Mouse (Mus musculus): ENCODE data around the gene Arhgap21. TPM values are rescaled to one million over a fixed set of nuclear protein-coding genes. Genes with fewer than 3 reads are reported as not detected.

Arhgap21 gene
- polyA plus RNA-seq, 1 experiment from 2014 or later, result 19.2 TPM

DNA sequence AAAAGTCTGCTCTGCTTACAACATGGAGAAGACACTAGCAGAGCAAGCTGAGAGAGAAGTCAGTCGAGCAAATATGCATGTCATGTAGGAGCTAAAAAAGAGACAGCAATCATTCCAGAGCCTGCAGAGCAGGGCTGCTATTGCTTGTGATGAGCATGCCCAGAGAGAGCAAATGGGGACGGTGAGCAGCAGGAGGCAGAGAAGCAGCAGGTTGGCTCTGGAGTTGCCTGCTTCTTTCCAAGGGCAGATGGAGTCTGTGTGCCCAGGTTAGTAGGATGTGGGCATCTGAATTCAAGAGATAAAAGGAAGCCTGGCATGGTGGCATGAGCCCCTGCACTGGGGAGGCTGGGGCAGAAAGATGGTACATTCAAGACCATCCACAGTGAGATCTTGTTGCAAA, 6.4 kb downstream of the Arhgap21 start:
- H3K4me1 ChIP-seq (ENCODE audit: control insufficient read depth, insufficient read depth, low read length), result peaks cover 32% of the 10 kb centered on the region
- ATAC-seq (ENCODE audit: insufficient number of reproducible peaks, insufficient read depth, low FRiP score, low read depth), result no peak
- H3K27me3 ChIP-seq (ENCODE audit: control insufficient read depth, insufficient read depth, low read length), result no peaks in the 10 kb centered on the region
- no peak overlapping the region for H3K4me2 ChIP-seq (replicated peaks; ENCODE audit: low read depth, low read length)
- no peaks in the 10 kb centered on the region for H3K9me3 ChIP-seq (ENCODE audit: control insufficient read depth, low read depth, low read length)
- H3K36me3 ChIP-seq (ENCODE audit: control insufficient read depth, insufficient read depth, low read length), result no peaks in the 10 kb centered on the region
- H3K9ac ChIP-seq (replicated peaks; ENCODE audit: low read depth, low read length), result no peak overlapping the region
- H3K4me3 ChIP-seq (ENCODE audit: low read depth, low read length), result no peak overlapping the region
- 40% methylated on average over 2 of the region's 2 CpGs for WGBS
- no peak overlapping the region for H3K27ac ChIP-seq (ENCODE audit: low read length)

DNA sequence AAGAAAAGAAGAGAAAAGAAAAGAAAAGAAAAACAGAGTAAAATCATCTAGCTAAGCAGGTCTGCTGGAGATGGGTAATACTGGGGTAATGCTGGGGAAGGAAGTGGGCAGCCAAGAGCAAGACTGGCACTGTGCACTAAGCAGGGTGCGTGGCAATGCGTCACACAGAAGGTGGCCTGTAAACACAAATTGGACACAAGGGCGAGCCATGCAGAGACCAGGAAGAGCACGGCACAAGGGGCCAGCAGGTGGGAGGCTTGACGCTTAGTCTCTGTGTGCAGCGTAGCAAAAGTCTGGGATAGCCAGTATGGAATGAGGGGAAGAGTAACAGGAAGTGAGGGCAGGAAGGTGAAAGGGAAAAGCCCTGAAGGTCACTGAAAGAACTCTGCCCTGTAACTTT, 6.9 kb downstream of the Arhgap21 start:
- H3K9me3 ChIP-seq (ENCODE audit: control insufficient read depth, low read depth, low read length), result no peaks in the 10 kb centered on the region
- no peak overlapping the region for H3K4me2 ChIP-seq (replicated peaks; ENCODE audit: low read depth, low read length)
- no peak for ATAC-seq (ENCODE audit: insufficient number of reproducible peaks, insufficient read depth, low FRiP score, low read depth)
- WGBS, result 49% methylated on average over 6 of the region's 6 CpGs
- no peak overlapping the region for H3K9ac ChIP-seq (replicated peaks; ENCODE audit: low read depth, low read length)
- H3K27me3 ChIP-seq (ENCODE audit: control insufficient read depth, insufficient read depth, low read length), result no peaks in the 10 kb centered on the region
- H3K4me3 ChIP-seq (ENCODE audit: low read depth, low read length), result no peak overlapping the region
- no peaks in the 10 kb centered on the region for H3K36me3 ChIP-seq (ENCODE audit: control insufficient read depth, insufficient read depth, low read length)
- H3K4me1 ChIP-seq (ENCODE audit: control insufficient read depth, insufficient read depth, low read length), result peaks cover 30% of the 10 kb centered on the region
- no peak overlapping the region for H3K27ac ChIP-seq (ENCODE audit: low read length)

DNA sequence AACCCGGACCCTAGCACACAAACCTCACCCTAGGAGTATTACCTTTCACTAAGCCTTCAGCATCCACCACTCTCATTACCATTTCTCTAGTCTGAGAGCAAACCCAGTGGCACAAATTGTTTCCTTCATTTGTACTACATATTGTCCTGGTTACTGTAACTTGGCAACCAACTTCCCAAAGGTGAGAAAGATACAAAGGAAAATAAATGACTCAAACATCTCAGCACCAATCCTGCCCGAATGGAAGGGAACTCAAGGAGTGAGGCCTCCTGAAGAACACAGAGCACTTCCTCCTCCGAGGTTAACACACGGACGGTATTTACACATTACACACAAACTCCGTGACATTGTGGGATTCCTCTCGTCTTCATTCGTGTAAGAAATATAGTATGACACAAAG, 7.4 kb downstream of the Arhgap21 start:
- H3K36me3 ChIP-seq (ENCODE audit: control insufficient read depth, insufficient read depth, low read length), result no peaks in the 10 kb centered on the region
- no peaks in the 10 kb centered on the region for H3K9me3 ChIP-seq (ENCODE audit: control insufficient read depth, low read depth, low read length)
- no peak overlapping the region for H3K4me2 ChIP-seq (replicated peaks; ENCODE audit: low read depth, low read length)
- WGBS, result 56% methylated on average over 8 of the region's 8 CpGs
- no peaks in the 10 kb centered on the region for H3K27me3 ChIP-seq (ENCODE audit: control insufficient read depth, insufficient read depth, low read length)
- no peak for ATAC-seq (ENCODE audit: insufficient number of reproducible peaks, insufficient read depth, low FRiP score, low read depth)
- peaks cover 27% of the 10 kb centered on the region for H3K4me1 ChIP-seq (ENCODE audit: control insufficient read depth, insufficient read depth, low read length)
- no peak overlapping the region for H3K9ac ChIP-seq (replicated peaks; ENCODE audit: low read depth, low read length)
- H3K27ac ChIP-seq (ENCODE audit: low read length), result no peak overlapping the region
- no peak overlapping the region for H3K4me3 ChIP-seq (ENCODE audit: low read depth, low read length)

DNA sequence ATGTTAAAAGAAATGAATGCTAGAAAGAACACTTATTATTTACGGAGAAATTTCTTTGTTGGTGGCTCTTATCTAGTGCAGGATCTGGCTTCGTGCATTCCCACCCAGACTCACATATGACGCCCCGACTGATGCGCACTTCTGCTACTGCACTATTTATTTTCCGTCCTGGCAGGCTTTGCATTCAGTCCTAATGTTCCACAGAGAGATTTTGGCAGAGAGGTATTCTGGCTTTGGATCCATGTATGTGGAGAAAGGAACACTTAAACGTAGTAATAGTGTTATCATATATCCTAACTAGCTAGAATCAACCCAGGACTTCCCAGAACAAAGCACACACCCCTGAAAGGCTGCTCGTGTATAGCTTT, 8.0 kb downstream of the Arhgap21 start:
- H3K9ac ChIP-seq (replicated peaks; ENCODE audit: low read depth, low read length), result no peak overlapping the region
- H3K36me3 ChIP-seq (ENCODE audit: control insufficient read depth, insufficient read depth, low read length), result no peaks in the 10 kb centered on the region
- H3K9me3 ChIP-seq (ENCODE audit: control insufficient read depth, low read depth, low read length), result no peaks in the 10 kb centered on the region
- WGBS, result 70% methylated on average over 8 of the region's 8 CpGs
- no peak overlapping the region for H3K4me2 ChIP-seq (replicated peaks; ENCODE audit: low read depth, low read length)
- no peak overlapping the region for H3K27ac ChIP-seq (ENCODE audit: low read length)
- H3K27me3 ChIP-seq (ENCODE audit: control insufficient read depth, insufficient read depth, low read length), result no peaks in the 10 kb centered on the region
- no peak overlapping the region for H3K4me3 ChIP-seq (ENCODE audit: low read depth, low read length)
- peaks cover 24% of the 10 kb centered on the region for H3K4me1 ChIP-seq (ENCODE audit: control insufficient read depth, insufficient read depth, low read length)
- ATAC-seq (ENCODE audit: insufficient number of reproducible peaks, insufficient read depth, low FRiP score, low read depth), result no peak

DNA sequence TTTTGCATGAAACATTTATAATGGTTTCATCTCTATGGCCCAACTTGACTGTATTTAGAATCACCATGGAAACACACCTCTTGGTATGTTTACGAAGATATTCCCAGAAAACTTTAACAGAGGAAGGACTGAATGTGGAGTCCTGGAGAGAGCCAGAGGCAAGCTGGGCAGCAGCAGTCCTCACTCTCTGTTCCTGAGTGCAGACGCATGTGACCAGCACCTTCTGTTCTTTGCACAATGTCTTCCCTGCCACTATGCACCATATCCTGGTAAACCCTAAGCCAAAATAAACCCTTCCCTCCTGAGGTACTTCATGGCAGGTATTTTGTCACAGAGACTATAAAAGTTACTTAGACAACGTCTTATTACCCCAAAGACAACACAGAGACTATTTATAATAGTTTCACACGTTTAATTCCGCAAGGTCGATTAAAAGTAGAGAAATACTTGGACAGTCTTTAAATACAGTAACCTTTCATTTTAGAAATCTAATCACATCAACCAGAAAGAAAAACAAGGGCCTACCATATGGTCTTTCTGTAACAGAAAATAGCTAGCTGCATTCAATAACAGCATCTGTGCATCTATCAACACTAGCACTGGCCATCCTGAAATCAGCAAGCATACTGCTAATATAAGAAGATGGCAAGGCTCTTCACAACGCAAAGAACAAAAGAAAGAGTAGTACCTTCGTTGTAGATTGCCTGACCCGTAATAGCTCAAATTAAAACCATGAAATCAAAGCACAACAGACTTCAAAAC, 8.6 kb downstream of the Arhgap21 start:
- WGBS, result 85% methylated on average over 9 of the region's 9 CpGs

DNA sequence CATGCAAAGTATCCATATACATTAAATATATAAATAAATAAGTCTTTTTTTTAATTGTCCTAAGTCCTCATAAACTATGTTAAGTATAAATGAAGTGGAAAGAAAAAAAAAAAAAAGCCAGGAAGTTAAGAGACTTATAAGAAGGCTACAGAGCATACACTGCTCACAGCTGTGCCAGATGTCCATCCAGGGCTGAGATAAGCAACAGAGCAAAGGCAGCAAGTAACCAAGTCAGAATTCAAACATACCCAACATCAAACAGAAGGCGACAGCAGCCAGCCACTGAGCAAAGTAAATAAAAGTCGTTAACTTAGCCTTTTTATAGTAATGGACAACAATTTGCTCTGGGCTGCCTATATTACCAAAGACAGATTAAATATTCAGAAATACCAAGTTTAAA, 9.6 kb downstream of the Arhgap21 start:
- no peaks in the 10 kb centered on the region for H3K27me3 ChIP-seq (ENCODE audit: control insufficient read depth, insufficient read depth, low read length)
- H3K4me1 ChIP-seq (ENCODE audit: control insufficient read depth, insufficient read depth, low read length), result peaks cover 28% of the 10 kb centered on the region; the same call in 1 of the 2 replicates
- no peaks in the 10 kb centered on the region for H3K36me3 ChIP-seq (ENCODE audit: control insufficient read depth, insufficient read depth, low read length)
- H3K9ac ChIP-seq (replicated peaks; ENCODE audit: low read depth, low read length), result no peak overlapping the region
- ATAC-seq (ENCODE audit: insufficient number of reproducible peaks, insufficient read depth, low FRiP score, low read depth), result no peak
- no peaks in the 10 kb centered on the region for H3K9me3 ChIP-seq (ENCODE audit: control insufficient read depth, low read depth, low read length)
- no peak overlapping the region for H3K4me2 ChIP-seq (replicated peaks; ENCODE audit: low read depth, low read length)
- no peak overlapping the region for H3K4me3 ChIP-seq (ENCODE audit: low read depth, low read length)
- H3K27ac ChIP-seq (ENCODE audit: low read length), result no peak overlapping the region
- WGBS, result 49% methylated on average over 2 of the region's 2 CpGs

More for the DNA sequence above, 8.6 kb downstream of the Arhgap21 start:
- Histone ChIP-seq H3K27ac (ENCODE audit: low read length) (no peak overlapping the region), H3K9me3 (ENCODE audit: control insufficient read depth, low read depth, low read length) (no peaks in the 10 kb centered on the region), H3K9ac (replicated peaks; ENCODE audit: low read depth, low read length) (no peak overlapping the region), H3K4me3 (ENCODE audit: low read depth, low read length) (no peak overlapping the region), H3K36me3 (ENCODE audit: control insufficient read depth, insufficient read depth, low read length) (no peaks in the 10 kb centered on the region), H3K27me3 (ENCODE audit: control insufficient read depth, insufficient read depth, low read length) (no peaks in the 10 kb centered on the region), H3K4me1 (ENCODE audit: control insufficient read depth, insufficient read depth, low read length) (peaks cover 28% of the 10 kb centered on the region; the same call in 1 of the 2 replicates), H3K4me2 (replicated peaks; ENCODE audit: low read depth, low read length) (no peak overlapping the region)
- no peak for ATAC-seq (ENCODE audit: insufficient number of reproducible peaks, insufficient read depth, low FRiP score, low read depth)

DNA sequence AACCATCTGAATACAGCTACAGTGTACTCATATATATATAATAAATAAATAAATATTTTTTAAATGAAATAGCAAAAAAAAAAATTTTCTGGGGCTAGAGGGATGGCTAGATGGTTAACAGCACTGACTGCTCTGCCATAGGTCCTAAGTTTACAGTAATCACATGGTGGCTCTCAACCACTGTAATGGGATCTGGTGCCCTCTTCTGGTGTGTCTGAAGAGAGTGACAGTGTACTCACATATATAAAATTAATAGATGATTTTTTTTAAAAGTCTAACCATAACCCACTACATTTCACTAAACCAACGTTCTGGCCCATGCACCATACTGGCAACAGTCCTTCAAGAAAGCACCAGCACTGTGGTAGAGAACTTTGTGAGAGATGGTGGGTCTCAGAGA, 10.7 kb downstream of the Arhgap21 start:
- 96% methylated on average over 1 of the region's 1 CpGs for WGBS
- no peak overlapping the region for H3K9ac ChIP-seq (replicated peaks; ENCODE audit: low read depth, low read length)
- no peaks in the 10 kb centered on the region for H3K27me3 ChIP-seq (ENCODE audit: control insufficient read depth, insufficient read depth, low read length)
- H3K4me2 ChIP-seq (replicated peaks; ENCODE audit: low read depth, low read length), result no peak overlapping the region
- no peak for ATAC-seq (ENCODE audit: insufficient number of reproducible peaks, insufficient read depth, low FRiP score, low read depth)
- H3K4me1 ChIP-seq (ENCODE audit: control insufficient read depth, insufficient read depth, low read length), result peaks cover 22% of the 10 kb centered on the region; the same call in 1 of the 2 replicates
- H3K4me3 ChIP-seq (ENCODE audit: low read depth, low read length), result no peak overlapping the region
- H3K9me3 ChIP-seq (ENCODE audit: control insufficient read depth, low read depth, low read length), result no peaks in the 10 kb centered on the region
- no peaks in the 10 kb centered on the region for H3K36me3 ChIP-seq (ENCODE audit: control insufficient read depth, insufficient read depth, low read length)
- no peak overlapping the region for H3K27ac ChIP-seq (ENCODE audit: low read length)

DNA sequence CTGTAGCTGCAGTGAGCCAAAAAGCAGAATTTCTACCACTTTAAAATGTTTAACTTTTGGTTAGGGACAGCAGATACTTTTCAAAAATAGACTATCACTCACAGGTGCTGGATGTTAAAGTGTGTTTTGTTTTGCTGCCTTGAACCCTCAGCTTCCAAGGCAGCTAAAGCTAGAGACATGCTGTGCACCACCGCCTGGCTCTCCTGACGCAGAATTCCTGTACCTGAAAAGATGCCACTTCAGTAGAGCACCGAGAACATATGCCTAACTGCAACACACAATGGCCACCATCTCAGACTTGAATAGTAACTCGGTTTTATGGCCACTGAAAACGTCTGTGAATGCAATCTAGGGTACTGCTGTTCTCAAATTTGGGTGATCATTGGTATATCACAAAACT, 12.0 kb downstream of the Arhgap21 start:
- H3K4me2 ChIP-seq (replicated peaks; ENCODE audit: low read depth, low read length), result no peak overlapping the region
- H3K36me3 ChIP-seq (ENCODE audit: control insufficient read depth, insufficient read depth, low read length), result no peaks in the 10 kb centered on the region
- H3K9me3 ChIP-seq (ENCODE audit: control insufficient read depth, low read depth, low read length), result no peaks in the 10 kb centered on the region
- 70% methylated on average over 5 of the region's 5 CpGs for WGBS
- no peak overlapping the region for H3K9ac ChIP-seq (replicated peaks; ENCODE audit: low read depth, low read length)
- H3K4me3 ChIP-seq (ENCODE audit: low read depth, low read length), result no peak overlapping the region
- H3K27me3 ChIP-seq (ENCODE audit: control insufficient read depth, insufficient read depth, low read length), result no peaks in the 10 kb centered on the region
- no peak overlapping the region for H3K27ac ChIP-seq (ENCODE audit: low read length)
- no peak for ATAC-seq (ENCODE audit: insufficient number of reproducible peaks, insufficient read depth, low FRiP score, low read depth)
- H3K4me1 ChIP-seq (ENCODE audit: control insufficient read depth, insufficient read depth, low read length), result peaks cover 15% of the 10 kb centered on the region; the same call in 1 of the 2 replicates

DNA sequence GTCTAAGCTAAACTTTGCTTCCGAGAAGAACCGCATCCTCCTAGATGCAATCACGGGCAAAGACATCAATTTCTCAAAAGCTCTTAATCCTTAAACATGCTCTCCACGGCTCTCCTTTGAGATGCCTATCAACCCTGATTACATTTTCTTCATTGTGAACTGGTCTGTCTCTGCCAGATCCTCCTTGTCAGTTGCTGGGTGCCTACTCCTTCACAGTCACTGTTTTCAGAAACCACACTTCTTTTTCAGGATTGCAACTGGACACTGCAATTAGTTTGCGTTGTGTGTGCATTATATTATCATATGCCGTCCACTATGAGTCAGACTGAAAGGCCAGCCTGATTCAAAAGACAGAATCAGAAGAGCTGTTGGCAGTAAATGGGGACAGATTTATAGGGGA, 12.7 kb downstream of the Arhgap21 start:
- Histone ChIP-seq H3K9me3 (ENCODE audit: control insufficient read depth, low read depth, low read length) (no peaks in the 10 kb centered on the region), H3K27ac (ENCODE audit: low read length) (no peak overlapping the region), H3K4me2 (replicated peaks; ENCODE audit: low read depth, low read length) (no peak overlapping the region), H3K27me3 (ENCODE audit: control insufficient read depth, insufficient read depth, low read length) (no peaks in the 10 kb centered on the region), H3K4me1 (ENCODE audit: control insufficient read depth, insufficient read depth, low read length) (peaks cover 15% of the 10 kb centered on the region; the same call in 1 of the 2 replicates), H3K36me3 (ENCODE audit: control insufficient read depth, insufficient read depth, low read length) (no peaks in the 10 kb centered on the region), H3K4me3 (ENCODE audit: low read depth, low read length) (no peak overlapping the region), H3K9ac (replicated peaks; ENCODE audit: low read depth, low read length) (no peak overlapping the region)
- no peak for ATAC-seq (ENCODE audit: insufficient number of reproducible peaks, insufficient read depth, low FRiP score, low read depth)
- WGBS, result 38% methylated on average over 6 of the region's 6 CpGs

Measured in stomach, embryonic 14.5 days (tissue).